Mouse (Mus musculus): Measurements from ENCODE around the gene Sbk3.
A peak's percentile ranks its signal among the peaks of the same experiment; 100 is the strongest.

Sbk3 gene

DNA sequence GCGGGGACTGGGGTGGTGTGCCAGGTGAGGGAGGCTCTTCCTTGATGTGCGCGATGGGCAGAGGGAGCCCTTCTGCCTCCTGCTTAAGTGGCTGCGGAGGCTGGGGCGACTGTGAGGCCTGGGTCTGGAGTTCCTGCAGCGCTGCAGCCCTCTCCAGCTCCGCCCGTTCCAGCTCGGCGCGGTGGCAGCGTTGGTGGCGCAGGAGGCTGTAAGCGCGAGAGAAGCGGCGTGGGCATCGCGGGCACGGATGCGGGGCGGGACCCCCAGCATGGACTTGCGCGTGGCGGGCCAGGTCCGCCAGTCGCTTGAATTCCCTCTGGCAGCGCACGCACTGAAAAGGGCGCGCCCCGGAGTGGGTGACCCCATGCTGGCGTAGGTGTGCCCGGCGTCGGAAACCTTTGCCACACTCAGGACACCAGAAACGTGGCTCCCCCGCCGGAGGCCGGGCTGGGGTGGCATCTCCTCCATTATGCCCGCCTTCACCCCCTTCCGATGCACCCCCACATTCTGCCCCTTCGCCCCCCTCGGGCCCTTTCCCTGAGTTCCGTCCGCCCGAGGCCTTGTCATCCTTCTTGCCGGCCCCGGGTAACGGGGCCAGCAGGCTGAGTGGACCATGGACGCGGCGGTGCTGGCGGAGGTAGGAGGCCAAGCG lies 22.5 kb upstream of the Sbk3 start:
- no peak for DNase-seq (ENCODE audit: low spot score)

GRCm38 (mm10) chr7:4988250-4988649 lies 17.3 kb upstream of the Sbk3 start:
- no peak for DNase-seq (ENCODE audit: low spot score)

- no peak for DNase-seq (ENCODE audit: low spot score)
Measured at GRCm38 (mm10) chr7:4976832-4977231, 5.9 kb upstream of the Sbk3 start.

DNA sequence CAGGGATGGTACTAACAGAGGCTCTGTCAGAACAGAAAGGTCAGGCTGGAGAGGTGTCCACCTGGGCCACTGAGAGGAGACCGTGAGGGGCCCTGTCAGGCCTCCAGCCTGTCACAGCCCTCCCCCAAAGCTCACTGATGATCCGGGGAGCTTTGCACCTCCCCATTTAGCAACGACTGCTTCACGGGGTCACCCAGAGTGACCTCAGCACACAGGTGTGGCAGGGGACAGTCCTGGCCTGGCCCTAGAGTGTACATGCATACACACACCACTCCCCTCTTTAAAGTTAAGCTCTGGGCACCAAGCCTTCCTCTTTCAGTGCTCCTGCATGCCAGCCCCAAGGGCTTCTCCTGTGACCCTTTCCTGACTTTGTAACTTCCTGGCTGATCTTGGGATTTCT lies 4.5 kb upstream of the Sbk3 start:
- no peak for DNase-seq (ENCODE audit: low spot score)

GRCm38 (mm10) chr7:4972321-4973047 lies 1.5 kb upstream of the Sbk3 start:
- peak; percentile 33 for DNase-seq (ENCODE audit: low spot score)

DNA sequence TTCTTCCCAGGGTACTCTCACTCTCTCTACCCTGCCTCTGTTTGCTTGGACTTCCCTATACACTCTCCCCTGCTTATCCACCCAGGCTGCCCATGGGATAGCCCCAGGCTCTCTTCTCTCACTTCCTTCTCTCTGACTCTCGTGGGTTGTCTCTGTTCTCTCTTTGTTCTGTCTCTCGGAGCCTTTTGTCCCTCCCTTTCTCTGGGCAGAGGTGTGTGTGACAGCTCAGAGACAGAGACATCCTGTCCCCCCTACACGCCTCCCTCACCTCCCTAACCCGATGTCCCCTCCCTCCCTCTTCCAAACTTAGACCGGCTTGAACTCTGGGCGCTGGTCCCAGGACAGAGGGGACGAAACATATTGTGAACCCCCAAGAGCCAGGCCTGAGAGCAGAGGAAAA lies 742 bp upstream of the Sbk3 start:
- no peak for DNase-seq (ENCODE audit: low spot score)

DNA sequence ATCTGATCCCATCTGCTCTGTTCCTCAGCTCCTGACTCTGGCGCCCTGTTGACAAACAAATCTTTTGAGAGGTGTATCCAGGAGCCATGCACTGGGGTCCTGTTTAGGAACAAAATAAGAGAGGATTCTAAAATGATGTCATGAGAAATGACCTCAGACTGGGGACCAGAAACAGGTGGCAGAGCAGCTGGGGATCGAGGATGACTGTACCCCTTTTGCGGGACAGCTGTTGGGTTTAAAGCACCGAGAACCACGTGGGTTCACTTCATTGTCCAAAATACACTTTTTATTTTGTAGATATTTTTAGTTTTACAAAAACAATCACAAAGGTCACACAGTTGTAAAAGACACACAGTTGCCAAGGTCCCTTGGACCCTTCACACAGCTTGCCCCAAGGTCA lies 6.0 kb downstream of the Sbk3 start:
- no peak for DNase-seq (ENCODE audit: low spot score)

DNA sequence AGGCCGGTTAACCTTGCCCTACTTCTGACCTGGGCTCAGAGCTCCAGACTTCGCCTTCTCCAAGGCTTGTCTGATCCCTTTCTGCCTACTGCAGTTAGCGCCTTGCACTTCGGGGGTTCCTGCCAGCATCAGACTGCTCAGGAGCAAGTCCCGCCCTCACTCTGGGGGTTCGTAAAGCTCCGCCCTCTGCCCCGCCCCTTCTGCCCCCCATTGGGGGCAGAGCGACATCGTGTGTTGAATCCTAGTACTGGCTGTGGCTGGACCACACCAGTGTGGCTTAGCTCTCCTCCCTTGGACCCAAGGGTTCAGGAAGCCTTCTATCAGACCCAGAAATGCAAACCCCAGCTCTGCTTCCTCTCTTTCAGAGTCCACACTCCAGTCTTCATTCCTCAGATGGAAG lies 6.7 kb downstream of the Sbk3 start, which contains the start of gene Sbk2:
Sbk2 (minus strand) TSS at position 135 of the 400 bp plus-strand sequence.
- DNase-seq (ENCODE audit: low spot score), result peak; percentile 87

DNA sequence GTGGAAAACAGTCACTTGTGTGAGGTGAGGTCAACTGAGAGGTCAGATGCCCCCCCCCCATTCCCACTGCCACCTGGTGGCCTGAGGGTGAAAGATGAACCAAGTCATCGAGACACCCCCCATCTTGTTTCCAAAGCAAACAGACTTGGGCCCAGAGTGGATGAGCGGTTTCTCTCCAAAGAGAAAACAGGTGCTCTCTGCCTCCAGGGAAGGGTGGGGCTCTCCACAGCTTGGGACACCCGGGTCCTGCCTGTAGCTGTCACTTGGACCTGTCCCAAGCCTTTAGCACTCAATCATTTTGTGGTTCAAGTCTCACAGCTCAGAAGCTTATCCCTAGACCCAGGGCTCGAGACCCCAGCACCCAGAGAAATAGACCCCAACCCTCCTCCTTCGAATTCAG lies 7.4 kb downstream of the Sbk3 start:
- no peak for DNase-seq (ENCODE audit: low spot score)

DNA sequence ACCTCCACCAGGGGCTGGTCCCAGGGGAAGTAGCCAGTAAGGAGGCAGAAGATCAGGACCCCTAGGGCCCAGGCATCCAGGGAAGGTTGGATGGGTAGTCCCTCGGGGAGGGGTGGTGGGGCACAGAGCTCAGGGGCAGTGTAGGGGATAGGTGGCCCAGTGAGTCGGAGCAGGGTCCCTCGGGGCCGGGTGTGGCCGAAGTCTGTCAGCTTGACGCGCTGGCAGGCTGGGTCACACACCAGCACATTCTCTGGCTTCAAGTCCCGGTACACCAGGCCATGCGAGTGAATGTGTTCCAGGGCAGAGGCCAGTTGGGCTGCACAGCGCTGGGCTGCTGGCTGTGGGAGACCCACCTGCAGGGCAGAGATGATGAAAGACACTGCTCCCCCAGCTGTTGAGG lies 13.6 kb downstream of the Sbk3 start:
- no peak for DNase-seq (ENCODE audit: low spot score)

DNA sequence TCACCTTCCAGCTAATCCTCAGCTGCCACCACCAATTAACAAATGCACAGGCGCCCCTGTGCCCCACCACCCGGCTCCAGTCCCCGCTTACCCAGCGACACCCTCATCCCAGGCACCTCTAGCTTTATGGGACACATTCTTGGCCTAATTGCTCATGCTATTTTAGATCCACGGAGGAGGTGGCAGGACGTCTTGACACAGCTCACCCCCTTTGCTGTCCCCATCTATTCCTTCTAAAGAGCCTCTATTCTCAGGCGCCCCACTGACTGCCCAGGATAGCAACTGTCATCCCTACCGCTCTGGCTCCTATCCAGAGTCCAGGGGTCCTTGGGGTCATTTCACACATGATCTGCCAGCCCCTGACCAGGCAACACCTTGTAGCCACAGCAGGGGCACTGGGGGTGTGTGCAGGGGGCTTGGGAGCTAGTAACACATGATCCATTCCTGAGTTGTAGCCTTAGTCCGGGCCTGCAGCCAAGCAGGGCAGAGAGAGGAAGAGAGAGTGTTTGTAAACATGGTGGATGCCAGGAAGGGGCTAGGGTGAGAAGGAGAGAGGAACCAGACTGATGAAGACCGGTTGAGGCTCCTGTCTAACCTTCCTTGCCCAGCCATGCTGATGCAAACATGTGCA lies 17.0 kb downstream of the Sbk3 start:
- DNase-seq (ENCODE audit: low spot score), result no peak

GRCm38 (mm10) chr7:4950561-4951342 lies 20.2 kb downstream of the Sbk3 start:
- DNase-seq (ENCODE audit: low spot score), result peak; percentile 31

GRCm38 (mm10) chr7:4948386-4948785 lies 22.6 kb downstream of the Sbk3 start:
- DNase-seq (ENCODE audit: low spot score), result no peak

DNA sequence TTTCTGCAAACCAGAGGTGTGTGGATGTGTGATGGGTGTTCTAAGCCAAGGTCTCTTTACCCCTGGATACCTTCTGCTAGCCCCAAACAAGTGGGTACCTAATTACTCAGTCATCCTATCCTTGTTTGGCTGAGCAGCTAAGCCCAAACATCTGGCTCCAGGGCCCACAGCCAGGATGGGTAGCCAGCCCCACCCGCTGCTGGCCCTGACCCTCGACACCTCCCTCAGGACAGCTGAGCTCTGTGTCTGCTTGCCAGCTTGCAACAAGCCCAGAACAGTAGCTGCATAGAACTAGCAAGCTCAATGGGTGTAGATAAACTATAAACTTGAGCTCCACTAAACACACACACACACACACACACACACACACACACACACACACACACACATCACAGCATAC lies 23.1 kb downstream of the Sbk3 start:
- peak; percentile 73 for DNase-seq (ENCODE audit: low spot score)

DNA sequence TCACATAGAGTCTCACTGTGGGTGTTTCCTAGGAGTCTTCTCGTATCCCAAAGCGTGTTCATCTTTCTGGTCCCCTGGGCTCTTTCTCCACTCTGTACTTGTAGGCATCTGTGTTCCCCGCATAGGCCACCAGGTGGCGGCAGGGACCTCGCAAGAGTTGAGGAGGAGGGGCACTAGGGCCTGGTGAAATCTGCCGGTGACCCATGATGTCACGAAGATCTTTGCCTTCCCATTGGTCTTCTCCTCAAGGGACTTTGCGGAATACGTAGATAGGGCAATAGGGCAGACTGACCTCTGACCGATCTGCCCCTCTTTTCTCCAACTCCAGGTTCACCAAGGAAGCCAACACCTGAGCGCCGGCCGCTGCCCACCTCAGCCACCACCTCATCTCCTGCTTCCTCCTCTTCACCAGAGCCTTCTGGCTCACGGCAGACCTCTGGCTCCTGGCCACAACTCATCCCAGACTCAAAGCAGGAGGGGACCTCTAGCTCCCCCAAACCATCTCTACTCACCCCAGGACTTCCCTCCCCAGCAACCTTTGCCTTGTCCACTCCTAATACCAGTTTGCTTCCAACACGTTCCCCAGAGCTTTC lies 27.6 kb downstream of the Sbk3 start:
- DNase-seq (ENCODE audit: low spot score), result peak; percentile 88

GRCm38 (mm10) chr7:4942673-4943072 lies 28.3 kb downstream of the Sbk3 start:
- no peak for DNase-seq (ENCODE audit: low spot score)

GRCm38 (mm10) chr7:4940068-4940479 lies 30.9 kb downstream of the Sbk3 start:
- peak; percentile 71 for DNase-seq (ENCODE audit: low spot score)

DNA sequence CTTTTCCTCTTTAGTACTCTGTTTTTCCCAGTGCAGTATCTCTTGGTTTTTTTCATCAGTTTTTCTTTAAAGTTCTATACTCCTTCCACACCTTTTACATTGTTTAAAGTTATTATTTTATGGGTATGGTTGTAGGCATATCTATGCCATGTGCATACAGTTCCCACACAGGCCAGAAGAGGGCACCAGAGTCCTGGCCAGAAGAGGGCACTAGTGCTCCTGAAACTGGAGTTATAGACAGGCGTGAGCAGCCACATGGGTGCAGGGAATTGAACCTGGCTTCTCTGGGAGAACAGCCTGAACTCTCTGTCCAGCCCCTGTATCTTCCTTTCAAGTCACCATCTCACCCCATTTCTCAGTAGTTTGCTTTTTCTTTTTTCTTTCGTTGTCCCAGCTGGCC lies 32.5 kb downstream of the Sbk3 start:
- peak; percentile 68 for DNase-seq (ENCODE audit: low spot score)

DNA sequence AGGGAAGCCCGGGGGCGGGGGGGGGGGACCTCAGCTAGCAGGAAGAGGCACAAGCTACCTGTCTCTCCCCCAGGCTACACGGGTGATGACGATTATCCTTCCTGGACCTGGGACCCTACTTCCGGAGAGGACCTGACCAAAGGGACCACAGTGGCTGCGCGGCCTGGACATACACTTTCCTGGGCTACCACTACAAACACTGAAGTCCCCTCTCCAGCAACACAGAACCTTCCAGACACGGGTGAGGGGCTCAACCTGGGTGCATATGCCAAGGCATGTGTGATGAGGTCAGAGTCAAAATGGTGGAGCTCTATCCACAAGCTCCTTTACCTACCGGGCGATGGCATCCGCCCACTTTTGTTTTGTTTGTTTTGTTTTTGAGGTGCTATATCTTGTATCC lies 33.6 kb downstream of the Sbk3 start:
- DNase-seq (ENCODE audit: low spot score), result no peak

- no peak for DNase-seq (ENCODE audit: low spot score)
Measured at GRCm38 (mm10) chr7:4936832-4937231, 34.1 kb downstream of the Sbk3 start.

- no peak for DNase-seq (ENCODE audit: low spot score)
Measured at GRCm38 (mm10) chr7:4934160-4934914, 36.6 kb downstream of the Sbk3 start.
